Mouse (Mus musculus) B cell, adult 2 months (primary cell): ENCODE data around the gene Casz1.

Experiments
- DNase-seq, 2 experiments: peaks; one replicate each; pipeline ENCODE4 v3.0.0; 2022

Gene Casz1

DNA sequence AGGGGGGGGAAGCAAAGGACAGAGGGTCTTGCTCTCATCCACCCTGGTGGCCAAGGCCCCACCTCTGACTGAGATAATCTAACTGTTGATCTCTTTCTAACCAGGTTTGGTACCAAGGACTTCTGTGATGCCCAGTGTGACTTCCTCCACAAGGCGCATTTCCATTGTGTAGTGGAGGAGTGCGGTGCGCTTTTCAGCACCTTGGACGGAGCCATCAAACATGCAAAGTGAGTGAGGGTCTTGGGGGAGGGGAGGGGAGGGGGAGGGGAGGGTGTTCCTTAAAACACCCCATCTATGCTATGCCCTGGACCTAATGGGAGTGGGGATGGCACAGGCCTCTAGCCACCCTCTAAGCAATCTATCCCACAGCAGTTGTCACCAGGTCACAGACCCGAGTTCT lies 138.9 kb downstream of the Casz1 start:
- no peak for DNase-seq

DNA sequence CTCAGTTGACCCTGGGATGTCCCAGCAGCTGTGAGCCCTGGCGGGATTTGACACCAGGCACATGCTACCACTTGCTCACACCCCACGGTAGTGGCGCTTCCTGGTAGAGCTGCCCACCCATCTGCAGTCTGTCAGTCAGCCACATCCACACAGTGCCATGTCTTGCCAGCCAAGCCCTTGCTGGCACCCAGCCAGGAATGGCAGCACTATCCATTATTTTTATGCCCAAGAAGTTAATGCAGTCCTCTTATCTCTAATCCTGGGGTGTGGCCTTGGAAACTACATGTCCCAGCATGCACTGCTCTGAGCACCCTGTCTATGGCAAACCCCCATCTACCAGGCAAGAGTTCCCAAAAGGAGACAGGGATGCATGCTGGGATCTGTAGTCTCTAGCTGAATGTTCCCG lies 141.2 kb downstream of the Casz1 start:
- DNase-seq, result no peak

GRCm38 (mm10) chr4:148946071-148946470 lies 141.8 kb downstream of the Casz1 start:
- DNase-seq, result no peak

DNA sequence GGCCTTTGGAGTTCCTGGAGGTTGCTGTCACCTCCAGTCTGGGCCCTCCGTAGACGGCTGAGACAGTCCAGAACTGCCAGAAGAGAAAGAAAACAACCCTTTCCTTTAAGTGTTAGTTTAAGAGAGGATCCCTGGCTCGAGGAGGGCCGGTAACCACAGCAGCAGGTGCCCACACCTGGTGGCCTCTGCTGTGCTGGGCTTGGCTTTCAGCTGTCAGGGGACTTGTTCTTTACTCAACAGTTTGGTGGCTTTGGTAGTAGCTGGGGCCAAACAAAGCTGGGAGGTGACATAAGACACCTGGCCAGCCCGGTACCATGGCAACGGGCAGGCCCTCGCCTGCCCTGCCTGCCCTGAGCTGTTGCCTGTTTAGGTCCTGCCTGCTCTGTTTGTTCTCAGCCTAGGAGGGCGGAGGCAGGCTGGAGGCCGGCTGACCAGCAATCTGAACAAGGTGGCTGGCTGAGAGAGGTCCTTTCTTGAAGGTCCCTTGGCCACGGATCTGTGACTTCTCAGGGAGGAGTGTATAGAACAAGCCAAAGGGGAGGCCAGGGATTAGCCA lies 143.7 kb downstream of the Casz1 start:
- DNase-seq, result no peak

- no peak for DNase-seq
Measured at GRCm38 (mm10) chr4:148950487-148950886, 146.3 kb downstream of the Casz1 start.

- DNase-seq, result no peak
Measured at GRCm38 (mm10) chr4:148950932-148951650, 146.9 kb downstream of the Casz1 start.

DNA sequence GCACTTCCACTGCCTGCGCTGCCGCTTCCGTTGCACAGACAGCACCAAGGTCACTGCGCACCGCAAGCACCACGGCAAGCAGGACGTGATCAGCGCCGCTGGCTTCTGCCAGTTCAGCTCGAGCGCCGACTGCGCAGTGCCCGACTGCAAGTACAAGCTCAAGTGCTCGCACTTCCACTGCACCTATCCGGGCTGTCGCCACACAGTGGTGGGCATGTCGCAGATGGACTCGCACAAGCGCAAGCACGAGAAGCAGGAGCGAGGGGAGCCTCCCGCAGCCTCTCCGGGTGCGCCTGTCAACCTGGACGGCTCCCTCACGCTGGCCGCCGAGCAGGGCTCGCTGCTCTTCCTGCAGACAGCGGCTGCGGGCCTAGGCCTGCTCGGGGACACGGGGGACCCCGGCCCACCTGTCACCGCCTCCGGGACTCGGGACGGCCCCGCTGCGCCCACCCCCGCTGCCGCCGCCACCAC lies 147.6 kb downstream of the Casz1 start:
- DNase-seq, result no peak

DNA sequence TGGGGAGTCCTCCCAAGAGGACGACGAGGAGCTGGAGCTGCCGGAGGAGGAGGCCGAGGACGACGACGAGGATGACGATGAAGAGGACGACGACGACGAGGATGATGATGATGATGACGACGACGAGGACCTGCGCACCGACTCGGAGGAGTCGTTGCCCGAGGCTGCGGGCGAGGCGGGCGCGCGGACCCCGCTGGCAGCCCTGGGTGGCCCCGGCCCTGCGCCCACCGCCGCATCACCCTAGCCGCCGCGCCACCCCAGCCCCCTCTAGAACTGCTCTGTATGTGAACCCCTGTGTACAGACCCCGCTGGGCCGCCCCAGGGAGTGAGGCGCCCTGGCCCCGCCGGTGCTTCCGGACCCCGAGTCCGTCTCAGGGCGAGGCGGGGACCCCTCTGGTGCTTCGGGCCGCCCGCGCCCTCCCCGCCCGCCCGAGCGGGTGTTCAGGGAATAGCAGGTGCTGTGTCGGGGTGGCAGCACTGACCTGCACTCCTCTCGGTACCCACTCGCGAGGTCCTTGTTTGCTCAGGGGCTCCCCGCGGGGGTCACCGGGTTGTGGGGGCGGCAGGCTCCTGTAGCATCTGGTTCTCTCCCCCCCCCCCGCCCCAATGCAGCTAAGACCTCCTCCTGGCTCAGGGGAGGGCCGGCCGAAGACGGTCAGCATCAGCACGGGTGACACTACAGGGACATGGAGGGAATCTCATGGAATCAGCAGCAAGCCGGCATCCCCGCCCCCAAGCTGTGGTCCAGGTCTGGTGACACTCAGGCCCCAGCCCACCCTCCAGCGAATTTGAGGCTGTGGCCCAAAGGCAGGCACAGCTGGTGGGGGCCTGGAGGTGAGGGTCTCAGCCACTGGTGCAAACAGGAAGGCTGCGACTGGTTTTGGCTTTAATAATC lies 148.3 kb downstream of the Casz1 start:
- no peak for DNase-seq

DNA sequence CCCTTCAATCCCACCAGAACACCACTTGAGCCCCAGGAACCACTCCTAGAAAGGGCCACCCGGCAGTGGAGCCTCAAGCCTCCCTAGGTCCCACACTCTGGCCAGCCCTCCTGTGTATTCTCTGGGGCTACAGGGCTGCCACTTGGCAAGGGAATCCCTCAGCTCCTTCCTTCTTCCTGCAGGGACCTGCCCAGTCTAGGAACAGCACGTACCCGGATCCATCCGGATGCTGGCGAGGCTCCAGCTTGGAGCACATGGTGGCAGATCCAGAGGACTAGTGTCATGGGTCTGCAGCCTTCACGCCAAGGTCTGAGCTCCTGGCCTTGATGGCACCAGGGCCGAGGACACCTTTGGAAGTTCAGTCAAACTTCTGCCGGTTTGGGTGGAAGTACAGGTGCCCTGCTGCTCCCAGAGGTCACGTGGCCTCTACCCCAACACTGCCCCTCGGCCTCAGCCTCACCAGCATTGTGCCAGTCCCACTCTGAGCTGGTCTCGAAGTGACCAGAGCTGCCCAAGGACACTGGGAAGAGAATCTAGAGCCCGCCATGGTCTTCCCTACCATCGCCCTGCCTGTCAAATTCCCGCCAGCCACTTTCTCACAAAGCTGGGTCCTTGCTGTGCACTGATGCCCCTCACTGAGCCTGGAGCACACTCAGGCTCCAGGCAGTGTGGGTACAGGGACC lies 151.0 kb downstream of the Casz1 start:
- no peak for DNase-seq

DNA sequence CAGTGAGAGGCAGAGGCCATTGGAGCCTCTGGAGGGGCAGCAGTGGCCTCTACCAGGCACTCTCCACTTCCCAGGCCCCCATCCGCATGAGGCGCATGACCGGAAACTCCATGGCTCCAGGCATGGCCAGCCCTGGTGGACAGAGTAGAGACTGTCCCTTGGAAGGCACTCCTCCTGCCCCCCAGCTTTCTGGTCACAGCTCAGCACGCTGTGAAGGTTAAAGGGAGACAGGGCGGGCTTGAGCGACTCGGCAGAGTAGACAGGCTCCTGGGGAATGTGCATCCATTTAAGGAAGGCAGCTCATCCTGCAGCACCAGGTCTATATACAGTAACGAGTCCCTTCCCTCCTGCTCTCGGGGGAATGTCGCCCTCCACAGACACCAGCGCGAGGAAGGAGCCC lies 155.8 kb downstream of the Casz1 start:
- DNase-seq, result no peak

GRCm38 (mm10) chr4:148961081-148961480 lies 156.9 kb downstream of the Casz1 start:
- no peak for DNase-seq

DNA sequence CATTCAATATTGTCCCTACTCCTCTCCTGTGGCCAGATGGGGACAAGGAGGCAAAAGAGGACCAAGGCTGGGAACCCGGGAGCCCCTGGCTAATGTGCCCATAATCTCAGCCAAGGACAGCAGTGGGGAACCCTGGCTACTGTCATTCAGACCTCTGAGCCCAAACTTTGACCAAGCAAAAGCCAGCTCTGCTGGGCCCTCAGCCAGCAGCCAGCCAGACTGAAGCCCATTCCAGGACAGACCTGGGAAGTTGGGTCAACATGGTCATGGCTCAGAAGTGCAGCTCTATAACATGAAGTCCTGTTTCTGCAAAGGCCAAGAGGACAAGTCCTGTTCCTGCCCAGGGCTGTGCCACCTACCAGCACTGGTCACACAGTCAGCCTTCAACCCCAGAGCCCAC lies 157.9 kb downstream of the Casz1 start:
- no peak for DNase-seq

DNA sequence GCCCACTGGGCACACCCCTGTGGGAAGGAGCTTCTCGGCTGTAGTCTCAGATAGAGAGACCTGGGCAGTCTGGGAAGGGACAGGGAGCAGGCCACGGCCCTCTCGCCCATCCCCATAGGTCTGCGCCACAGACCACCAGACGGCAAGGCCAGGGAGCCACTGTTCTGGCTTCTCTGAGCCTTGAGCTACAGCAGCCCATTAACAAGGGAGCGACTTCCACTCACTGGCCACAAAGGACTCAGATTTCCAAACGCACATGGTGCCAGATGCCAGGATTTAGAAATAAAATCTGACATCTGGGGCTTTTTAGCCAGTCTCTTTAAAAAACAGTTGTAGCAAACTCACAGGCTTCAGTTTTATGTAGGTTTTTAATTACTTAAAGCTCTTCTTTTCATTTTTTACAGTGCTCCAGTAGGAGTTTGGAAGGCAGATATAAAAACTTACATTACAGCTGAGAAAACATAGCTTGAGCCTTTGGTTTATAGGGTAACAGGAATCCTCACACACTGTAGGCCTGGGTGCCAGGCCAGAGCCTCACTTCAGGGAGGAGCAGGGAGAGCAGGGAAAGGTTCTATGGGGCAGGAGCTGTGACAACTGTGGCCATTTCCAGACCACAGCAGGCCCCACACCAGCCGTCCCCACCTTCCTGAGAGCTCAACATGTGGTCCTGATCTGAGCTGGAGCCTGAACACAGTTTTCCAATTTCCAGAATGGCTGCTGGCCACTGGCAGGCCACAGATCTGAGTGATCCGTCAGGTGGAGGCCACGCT lies 160.5 kb downstream of the Casz1 start:
- DNase-seq, result no peak

GRCm38 (mm10) chr4:148966132-148966531 lies 161.9 kb downstream of the Casz1 start:
- DNase-seq, result no peak

DNA sequence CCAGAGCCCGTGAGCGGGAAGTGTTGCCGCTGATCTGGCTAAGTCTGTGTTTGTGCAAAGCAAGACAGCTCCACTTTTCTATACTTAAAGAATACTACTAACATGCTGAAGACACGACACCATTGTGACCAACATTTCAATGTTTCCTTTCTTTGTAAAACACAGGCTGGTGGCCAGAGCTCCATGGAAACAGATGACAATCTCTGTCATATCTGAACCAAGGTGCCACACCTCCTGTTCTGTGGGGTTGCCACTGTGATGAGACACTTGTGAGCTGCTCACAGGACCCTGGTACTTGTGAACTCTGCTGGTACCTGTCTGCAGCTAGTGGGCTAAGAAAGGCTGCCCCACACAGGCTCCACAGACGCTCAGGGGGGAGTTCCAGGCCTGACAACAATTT lies 164.6 kb downstream of the Casz1 start:
- DNase-seq, result no peak

DNA sequence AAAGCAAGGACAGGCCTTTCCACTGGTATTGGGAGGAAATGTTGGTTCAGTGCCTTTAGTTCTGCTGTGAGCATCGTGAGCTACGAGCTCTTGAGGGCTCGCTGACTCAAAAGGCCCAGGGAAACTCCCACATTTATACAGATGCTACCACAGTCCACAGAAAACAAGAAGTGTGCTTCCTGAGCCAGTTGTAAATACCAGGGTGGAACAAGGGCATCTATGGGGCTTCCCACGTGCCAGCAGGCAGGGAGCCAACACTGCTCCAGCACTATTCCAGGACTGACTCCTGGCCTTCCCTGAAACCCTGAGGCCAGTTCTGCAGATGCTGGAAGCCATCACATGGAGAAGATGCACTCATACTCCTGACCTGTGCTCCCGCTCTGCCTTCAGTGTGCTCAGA lies 165.4 kb downstream of the Casz1 start:
- no peak for DNase-seq

DNA sequence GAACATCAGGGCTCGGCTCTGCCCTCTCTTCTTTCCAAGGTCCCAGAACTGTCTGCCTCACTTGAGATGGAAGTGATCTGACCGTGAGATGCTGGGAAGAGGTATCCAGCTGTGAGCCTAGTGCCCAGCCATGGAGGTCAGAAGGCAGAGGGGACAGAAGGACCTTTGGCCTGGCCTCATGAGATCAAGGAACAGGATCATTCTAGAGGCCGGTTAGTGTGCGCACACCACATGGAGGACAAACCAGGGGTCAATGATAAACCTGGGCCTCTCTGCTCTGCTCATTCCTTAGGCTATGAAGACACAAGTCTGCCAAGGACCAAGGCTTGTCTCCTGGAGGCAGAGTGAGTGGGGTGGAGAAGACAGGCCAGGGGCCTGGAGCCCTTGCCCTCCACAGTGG lies 166.5 kb downstream of the Casz1 start:
- no peak for DNase-seq

GRCm38 (mm10) chr4:148971613-148972242 lies 167.5 kb downstream of the Casz1 start:
- DNase-seq, result no peak

- DNase-seq, result no peak
Measured at GRCm38 (mm10) chr4:148972707-148973106, 168.5 kb downstream of the Casz1 start.

- DNase-seq, result no peak
Measured at GRCm38 (mm10) chr4:148973387-148973786, 169.2 kb downstream of the Casz1 start.

GRCm38 (mm10) chr4:148974833-148975232 lies 170.6 kb downstream of the Casz1 start:
- DNase-seq, result no peak
